Mouse (Mus musculus): ENCODE results near the gene Usp42. TPM values are rescaled to one million over a fixed set of nuclear protein-coding genes. Genes with fewer than 3 reads are reported as not detected.
A peak's percentile ranks its signal among the peaks of the same experiment; 100 is the strongest.

Gene Usp42
- polyA plus RNA-seq, 1 experiment = 3.9 TPM

- Histone ChIP-seq H3K4me1 (ENCODE audit: control insufficient read depth, insufficient read depth, low read length) (no peaks in the 10 kb centered on the region), H3K4me3 (ENCODE audit: insufficient read depth, low read depth, low read length) (no peak overlapping the region), H3K27me3 (replicated peaks; ENCODE audit: control insufficient read depth, insufficient read depth, low read length) (no peaks in the 10 kb centered on the region), H3K36me3 (ENCODE audit: control insufficient read depth, insufficient read depth, low read length) (peaks cover 2% of the 10 kb centered on the region), H3K27ac (ENCODE audit: insufficient read depth, low read depth, low read length) (no peak overlapping the region; the same call in 1 of the 2 replicates)
- DNase-seq = peak; percentile 41
- TF ChIP-seq CTCF (conservative IDR thresholded peaks at IDR 0.05; ENCODE audit: insufficient read depth, insufficient read length, low read depth, low read length) = no peak
- no peak for TF ChIP-seq POLR2A (IDR thresholded peaks at IDR 0.05; ENCODE audit: low read depth, low read length)
- WGBS = 73% methylated on average over 9 of the region's 9 CpGs
Measured at GRCm38 (mm10) chr5:143706030-143706821, 25.9 kb downstream of the Usp42 start.

- no peaks in the 10 kb centered on the region for H3K4me1 ChIP-seq (ENCODE audit: control insufficient read depth, insufficient read depth, low read length)
- 68% methylated on average over 1 of the region's 1 CpGs for WGBS
- TF ChIP-seq CTCF (conservative IDR thresholded peaks at IDR 0.05; ENCODE audit: insufficient read depth, insufficient read length, low read depth, low read length) (no peak), POLR2A (IDR thresholded peaks at IDR 0.05; ENCODE audit: low read depth, low read length) (no peak)
Measured at GRCm38 (mm10) chr5:143705659-143705982, 26.5 kb downstream of the Usp42 start.

GRCm38 (mm10) chr5:143704875-143705658 is 27.0 kb downstream of the Usp42 start:
- 79% methylated on average over 13 of the region's 13 CpGs for WGBS
- Histone ChIP-seq H3K4me1 (ENCODE audit: control insufficient read depth, insufficient read depth, low read length) (no peaks in the 10 kb centered on the region), H3K27me3 (replicated peaks; ENCODE audit: control insufficient read depth, insufficient read depth, low read length) (no peaks in the 10 kb centered on the region), H3K4me3 (ENCODE audit: insufficient read depth, low read depth, low read length) (no peak overlapping the region), H3K27ac (ENCODE audit: insufficient read depth, low read depth, low read length) (no peak overlapping the region), H3K36me3 (ENCODE audit: control insufficient read depth, insufficient read depth, low read length) (peaks cover 2% of the 10 kb centered on the region; the same call in 1 of the 2 replicates)
- TF ChIP-seq POLR2A (IDR thresholded peaks at IDR 0.05; ENCODE audit: low read depth, low read length) (no peak), CTCF (conservative IDR thresholded peaks at IDR 0.05; ENCODE audit: insufficient read depth, insufficient read length, low read depth, low read length) (no peak)
- no peak for DNase-seq

More at GRCm38 (mm10) chr5:143705659-143705982, 26.5 kb downstream of the Usp42 start:
- Histone ChIP-seq H3K36me3 (ENCODE audit: control insufficient read depth, insufficient read depth, low read length) (peaks cover 2% of the 10 kb centered on the region; the same call in 1 of the 2 replicates), H3K27me3 (replicated peaks; ENCODE audit: control insufficient read depth, insufficient read depth, low read length) (no peaks in the 10 kb centered on the region), H3K27ac (ENCODE audit: insufficient read depth, low read depth, low read length) (no peak overlapping the region), H3K4me3 (ENCODE audit: insufficient read depth, low read depth, low read length) (no peak overlapping the region)
- DNase-seq = no peak

- WGBS = 88% methylated on average over 10 of the region's 10 CpGs
Measured at GRCm38 (mm10) chr5:143701074-143701473, 31.0 kb downstream of the Usp42 start.

GRCm38 (mm10) chr5:143700247-143700646 is 31.8 kb downstream of the Usp42 start:
- WGBS = 88% methylated on average over 5 of the region's 5 CpGs
- Histone ChIP-seq H3K4me3 (ENCODE audit: insufficient read depth, low read depth, low read length) (no peak overlapping the region), H3K27ac (ENCODE audit: insufficient read depth, low read depth, low read length) (no peak overlapping the region), H3K36me3 (ENCODE audit: control insufficient read depth, insufficient read depth, low read length) (no peaks in the 10 kb centered on the region), H3K4me1 (ENCODE audit: control insufficient read depth, insufficient read depth, low read length) (no peaks in the 10 kb centered on the region), H3K27me3 (replicated peaks; ENCODE audit: control insufficient read depth, insufficient read depth, low read length) (no peaks in the 10 kb centered on the region)
- no peak for TF ChIP-seq CTCF (conservative IDR thresholded peaks at IDR 0.05; ENCODE audit: insufficient read depth, insufficient read length, low read depth, low read length)
- no peak for TF ChIP-seq POLR2A (IDR thresholded peaks at IDR 0.05; ENCODE audit: low read depth, low read length)
- DNase-seq = no peak

More at GRCm38 (mm10) chr5:143701074-143701473, 31.0 kb downstream of the Usp42 start:
- Histone ChIP-seq H3K4me3 (ENCODE audit: insufficient read depth, low read depth, low read length) (no peak overlapping the region), H3K27me3 (replicated peaks; ENCODE audit: control insufficient read depth, insufficient read depth, low read length) (no peaks in the 10 kb centered on the region), H3K36me3 (ENCODE audit: control insufficient read depth, insufficient read depth, low read length) (no peaks in the 10 kb centered on the region), H3K4me1 (ENCODE audit: control insufficient read depth, insufficient read depth, low read length) (no peaks in the 10 kb centered on the region), H3K27ac (ENCODE audit: insufficient read depth, low read depth, low read length) (no peak overlapping the region)
- TF ChIP-seq POLR2A (IDR thresholded peaks at IDR 0.05; ENCODE audit: low read depth, low read length) (no peak), CTCF (conservative IDR thresholded peaks at IDR 0.05; ENCODE audit: insufficient read depth, insufficient read length, low read depth, low read length) (no peak)
- no peak for DNase-seq

GRCm38 (mm10) chr5:143698454-143698853 is 33.6 kb downstream of the Usp42 start:
- Histone ChIP-seq H3K4me3 (ENCODE audit: insufficient read depth, low read depth, low read length) (no peak overlapping the region), H3K27ac (ENCODE audit: insufficient read depth, low read depth, low read length) (no peak overlapping the region), H3K4me1 (ENCODE audit: control insufficient read depth, insufficient read depth, low read length) (no peaks in the 10 kb centered on the region), H3K36me3 (ENCODE audit: control insufficient read depth, insufficient read depth, low read length) (no peaks in the 10 kb centered on the region), H3K27me3 (replicated peaks; ENCODE audit: control insufficient read depth, insufficient read depth, low read length) (no peaks in the 10 kb centered on the region)
- DNase-seq = no peak
- TF ChIP-seq POLR2A (IDR thresholded peaks at IDR 0.05; ENCODE audit: low read depth, low read length) = no peak
- no peak for TF ChIP-seq CTCF (conservative IDR thresholded peaks at IDR 0.05; ENCODE audit: insufficient read depth, insufficient read length, low read depth, low read length)
- WGBS = 90% methylated on average over 4 of the region's 4 CpGs

GRCm38 (mm10) chr5:143696323-143696722 is 35.8 kb downstream of the Usp42 start:
- H3K27ac ChIP-seq (ENCODE audit: insufficient read depth, low read depth, low read length) = no peak overlapping the region
- no peaks in the 10 kb centered on the region for H3K27me3 ChIP-seq (replicated peaks; ENCODE audit: control insufficient read depth, insufficient read depth, low read length)
- no peaks in the 10 kb centered on the region for H3K4me1 ChIP-seq (ENCODE audit: control insufficient read depth, insufficient read depth, low read length)
- no peaks in the 10 kb centered on the region for H3K36me3 ChIP-seq (ENCODE audit: control insufficient read depth, insufficient read depth, low read length)
- TF ChIP-seq CTCF (conservative IDR thresholded peaks at IDR 0.05; ENCODE audit: insufficient read depth, insufficient read length, low read depth, low read length) (peak; percentile 48), POLR2A (IDR thresholded peaks at IDR 0.05; ENCODE audit: low read depth, low read length) (no peak)
- DNase-seq = peak; percentile 33
- 51% methylated on average over 3 of the region's 3 CpGs for WGBS
- H3K4me3 ChIP-seq (ENCODE audit: insufficient read depth, low read depth, low read length) = no peak overlapping the region
